Mouse (Mus musculus): ENCODE results near the gene Tmem131l.

- no peak for TF ChIP-seq CTCF (IDR thresholded peaks at IDR 0.05; ENCODE audit: borderline replicate concordance, extremely low read depth, insufficient read depth, insufficient read length)
- TF ChIP-seq POLR2A (IDR thresholded peaks at IDR 0.05; ENCODE audit: borderline replicate concordance, extremely low read depth, insufficient read depth, insufficient read length, poor library complexity, severe bottlenecking): no peak
Measured at GRCm38 (mm10) chr3:84038981-84039645, 862 bp downstream of the Tmem131l start.
